Mouse (Mus musculus): ENCODE data around the gene Tlnrd1. TPM values are rescaled to one million over a fixed set of nuclear protein-coding genes. Genes with fewer than 3 reads are reported as not detected.

Tlnrd1 gene
- polyA plus RNA-seq, 1 experiment from 2014 or later: 12.8 TPM

DNA sequence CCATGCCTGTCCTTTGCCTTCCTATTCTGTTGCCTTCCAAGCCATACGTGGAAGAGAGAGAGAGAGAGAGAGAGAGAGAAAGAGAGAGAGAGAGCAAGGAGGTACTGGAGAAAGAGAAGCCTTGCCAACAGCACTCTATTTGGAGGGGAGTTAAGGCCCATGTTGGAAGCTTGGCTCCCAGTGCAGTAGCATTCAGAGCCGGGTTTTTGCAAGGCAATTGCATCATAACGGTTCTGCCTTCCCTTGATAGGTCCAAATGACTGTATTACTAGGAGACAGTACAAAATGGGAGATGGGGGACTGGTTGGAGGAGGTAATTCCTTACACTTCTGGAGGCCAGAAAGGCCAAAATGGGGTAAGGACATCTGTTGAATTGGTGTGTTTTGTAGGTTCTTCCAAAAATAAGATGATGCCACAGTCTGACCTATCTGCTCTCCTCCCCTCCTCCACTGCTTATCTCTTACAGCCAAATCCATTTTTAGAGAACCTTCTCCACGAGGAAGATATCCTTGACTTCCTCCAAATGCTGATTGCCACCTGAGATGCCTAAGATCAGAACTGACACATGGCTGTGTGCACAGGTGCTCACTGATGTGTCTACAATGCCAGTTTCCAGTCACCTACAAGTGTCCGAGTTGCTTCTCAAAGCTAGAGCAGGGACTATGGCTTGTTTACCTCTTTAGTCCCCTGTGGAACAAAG, 45.4 kb downstream of the Tlnrd1 start:
- ATAC-seq (replicated peaks; ENCODE audit: low FRiP score, low read depth) (no peak), DNase-seq (ENCODE audit: low spot score) (no peak)
- Histone ChIP-seq H3K4me2 (ENCODE audit: low read length) (no peak overlapping the region), H3K9ac (ENCODE audit: low read depth, low read length) (no peak overlapping the region), H3K4me3 (replicated peaks; ENCODE audit: low read depth, low read length) (no peak overlapping the region), H3K9me3 (replicated peaks; ENCODE audit: low read length) (no peaks in the 10 kb centered on the region), H3K36me3 (ENCODE audit: insufficient read depth, low read length) (no peaks in the 10 kb centered on the region), H3K27me3 (ENCODE audit: insufficient read depth, low read length) (no peaks in the 10 kb centered on the region), H3K27ac (no peak overlapping the region), H3K4me1 (replicated peaks; ENCODE audit: insufficient read depth, low read length) (no peaks in the 10 kb centered on the region)
- no peak for TF ChIP-seq CTCF (IDR thresholded peaks at IDR 0.05; ENCODE audit: low read depth)
- 72% methylated on average over 5 of the region's 5 CpGs for WGBS

Other genes with a start within 250 kb of the Tlnrd1 start
- gene Il16, start 138.6 kb downstream of the Tlnrd1 start, polyA plus RNA-seq (2015; fragmentation: Nextera tagmentation; extraction: Ambion mirVana): 3.1 and 3.6 TPM in 2 replicates
- gene Cfap161, start 89.4 kb downstream of the Tlnrd1 start, polyA plus RNA-seq (2015; fragmentation: Nextera tagmentation; extraction: Ambion mirVana): 0.27 and 0.34 TPM in 2 replicates
- gene Mesd, start 161 bp upstream of the Tlnrd1 start, polyA plus RNA-seq (2015; fragmentation: Nextera tagmentation; extraction: Ambion mirVana): 109 and 111 TPM in 2 replicates
- 0.17 and 0.28 TPM in 2 replicates for gene Cemip, start 202.2 kb upstream of the Tlnrd1 start, polyA plus RNA-seq (2015; fragmentation: Nextera tagmentation; extraction: Ambion mirVana)